Mouse (Mus musculus): ENCODE measurements around the gene 4933415A04Rik. TPM values are rescaled to one million over a fixed set of nuclear protein-coding genes. Genes with fewer than 3 reads are reported as not detected.
A peak's percentile ranks its signal among the peaks of the same experiment; 100 is the strongest.

4933415A04Rik gene
- polyA plus RNA-seq, 1 experiment from 2014 or later: 2.9 TPM

DNA sequence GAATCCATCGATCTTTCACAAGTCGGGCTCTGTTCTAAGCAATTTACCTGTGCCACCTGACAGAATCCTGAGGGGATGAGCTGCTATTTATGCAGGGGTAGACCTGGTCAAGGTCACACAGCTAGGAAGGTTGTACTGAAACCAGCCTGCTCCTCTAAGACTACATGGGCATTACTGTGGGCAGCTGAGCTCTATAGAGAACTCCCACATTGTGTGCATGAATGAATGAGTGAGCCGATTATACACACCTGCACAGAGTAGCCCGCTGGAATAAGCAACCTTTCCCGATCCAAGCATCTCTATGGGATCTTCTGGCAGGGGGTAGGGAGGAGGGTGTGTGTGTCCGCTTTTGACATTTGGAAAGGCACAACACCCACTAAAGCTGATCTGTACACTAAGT lies 46.3 kb downstream of the 4933415A04Rik start:
- H3K9ac ChIP-seq (replicated peaks; ENCODE audit: low read depth): no peak overlapping the region
- H3K27ac ChIP-seq (ENCODE audit: low read length): no peak overlapping the region
- H3K36me3 ChIP-seq (ENCODE audit: insufficient read depth, low read length): no peaks in the 10 kb centered on the region
- TF ChIP-seq CTCF (IDR thresholded peaks at IDR 0.05): no peak
- no peak for TF ChIP-seq EP300 (IDR thresholded peaks at IDR 0.05)
- H3K4me1 ChIP-seq (ENCODE audit: insufficient read depth, low read depth, low read length): no peaks in the 10 kb centered on the region
- ATAC-seq: no peak
- no peak overlapping the region for H3K4me3 ChIP-seq (ENCODE audit: low read depth, low read length)
- H3K4me2 ChIP-seq (replicated peaks; ENCODE audit: low read depth, low read length): no peak overlapping the region
- H3K9me3 ChIP-seq (ENCODE audit: low read length): no peaks in the 10 kb centered on the region
- no peaks in the 10 kb centered on the region for H3K27me3 ChIP-seq (replicated peaks; ENCODE audit: insufficient read depth, low read length)
- DNase-seq (ENCODE audit: low spot score): no peak
- 73% methylated on average over 6 of the region's 6 CpGs for whole genome bisulfite sequencing

DNA sequence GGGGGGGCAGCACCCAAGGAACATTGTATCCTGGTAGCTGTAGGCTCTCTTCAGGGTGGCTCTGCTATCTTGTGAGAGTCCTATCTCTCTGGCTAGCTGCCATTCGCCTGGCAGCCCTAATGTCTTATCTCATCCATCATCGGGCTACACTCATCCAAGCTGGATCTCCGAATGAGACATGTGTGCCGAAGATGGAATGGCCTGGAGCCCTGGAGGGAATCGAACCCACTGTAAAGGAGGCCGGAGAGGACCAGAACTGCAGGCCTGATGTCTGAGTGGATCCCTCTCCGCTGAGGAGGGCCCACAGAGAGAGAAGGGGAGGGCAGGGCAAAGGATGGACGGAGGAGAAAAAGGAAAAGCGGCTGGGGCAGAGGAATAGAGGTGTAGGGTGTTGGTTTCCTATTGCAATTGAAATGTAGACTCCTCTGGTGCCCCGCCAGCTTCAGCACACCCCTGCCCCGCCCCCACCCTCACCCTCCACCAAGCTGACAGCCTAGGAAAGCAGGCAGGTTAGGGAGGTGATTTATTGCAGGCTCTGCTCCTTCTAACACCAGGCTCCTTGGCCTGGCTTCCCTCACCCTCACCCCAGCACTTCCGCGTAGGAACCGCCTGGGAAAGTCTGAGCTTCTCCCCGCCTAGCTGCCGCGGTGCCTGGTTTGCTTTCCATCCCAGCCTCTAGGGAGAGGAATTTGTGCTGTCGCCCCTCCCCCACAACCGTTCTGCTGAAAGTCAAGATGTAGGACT lies 47.0 kb downstream of the 4933415A04Rik start:
- WGBS: 13% methylated on average over 19 of the region's 19 CpGs
- Histone ChIP-seq H3K9me3 (ENCODE audit: low read length) (no peaks in the 10 kb centered on the region), H3K9ac (replicated peaks; ENCODE audit: low read depth) (no peak overlapping the region), H3K4me1 (ENCODE audit: insufficient read depth, low read depth, low read length) (no peaks in the 10 kb centered on the region), H3K36me3 (ENCODE audit: insufficient read depth, low read length) (no peaks in the 10 kb centered on the region), H3K4me3 (ENCODE audit: low read depth, low read length) (no peak overlapping the region), H3K4me2 (replicated peaks; ENCODE audit: low read depth, low read length) (peak overlapping the region; percentile 14; the same call in 1 of the 2 replicates), H3K27ac (ENCODE audit: low read length) (no peak overlapping the region), H3K27me3 (replicated peaks; ENCODE audit: insufficient read depth, low read length) (no peaks in the 10 kb centered on the region)
- TF ChIP-seq CTCF (IDR thresholded peaks at IDR 0.05) (peak; percentile 29), EP300 (IDR thresholded peaks at IDR 0.05) (no peak)
- DNase-seq (ENCODE audit: low spot score) (peak; percentile 82), ATAC-seq (peak; percentile 82)

GRCm38 (mm10) chr11:43636761-43637160 lies 49.9 kb downstream of the 4933415A04Rik start:
- Histone ChIP-seq H3K4me1 (ENCODE audit: insufficient read depth, low read depth, low read length) (no peaks in the 10 kb centered on the region), H3K4me3 (ENCODE audit: low read depth, low read length) (no peak overlapping the region), H3K4me2 (replicated peaks; ENCODE audit: low read depth, low read length) (no peak overlapping the region), H3K9ac (replicated peaks; ENCODE audit: low read depth) (no peak overlapping the region), H3K27ac (ENCODE audit: low read length) (no peak overlapping the region), H3K9me3 (ENCODE audit: low read length) (no peaks in the 10 kb centered on the region), H3K36me3 (ENCODE audit: insufficient read depth, low read length) (no peaks in the 10 kb centered on the region), H3K27me3 (replicated peaks; ENCODE audit: insufficient read depth, low read length) (no peaks in the 10 kb centered on the region)
- 62% methylated on average over 4 of the region's 4 CpGs for WGBS
- TF ChIP-seq EP300 (IDR thresholded peaks at IDR 0.05) (no peak), CTCF (IDR thresholded peaks at IDR 0.05) (no peak)
- DNase-seq (ENCODE audit: low spot score) (no peak), ATAC-seq (no peak)

DNA sequence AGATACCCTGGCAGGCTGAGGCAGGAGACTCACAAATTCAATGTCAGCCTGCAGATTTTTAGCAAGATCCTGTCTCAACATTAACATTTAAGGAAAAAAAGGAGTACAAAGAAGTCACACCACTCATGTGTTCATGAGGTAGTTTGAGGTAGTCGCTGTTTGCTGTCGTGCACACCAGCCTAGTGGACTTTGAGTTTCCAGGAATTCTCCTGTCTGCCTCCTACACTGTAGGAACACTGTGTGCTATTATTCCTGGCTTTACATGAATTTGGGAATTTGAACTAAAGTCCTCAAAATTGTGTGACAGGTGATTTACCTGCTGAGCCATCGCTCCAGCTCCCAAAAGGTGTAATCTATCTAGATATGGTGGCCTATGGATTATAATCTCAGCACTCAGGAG lies 51.6 kb downstream of the 4933415A04Rik start:
- 96% methylated on average over 3 of the region's 3 CpGs for WGBS

More for the DNA sequence above, 51.6 kb downstream of the 4933415A04Rik start:
- H3K27me3 ChIP-seq (replicated peaks; ENCODE audit: insufficient read depth, low read length): no peaks in the 10 kb centered on the region
- no peaks in the 10 kb centered on the region for H3K9me3 ChIP-seq (ENCODE audit: low read length)
- TF ChIP-seq CTCF (IDR thresholded peaks at IDR 0.05): no peak
- TF ChIP-seq EP300 (IDR thresholded peaks at IDR 0.05): no peak
- H3K27ac ChIP-seq (ENCODE audit: low read length): no peak overlapping the region
- ATAC-seq (no peak), DNase-seq (ENCODE audit: low spot score) (no peak)
- no peaks in the 10 kb centered on the region for H3K36me3 ChIP-seq (ENCODE audit: insufficient read depth, low read length)
- no peak overlapping the region for H3K4me3 ChIP-seq (ENCODE audit: low read depth, low read length)
- H3K4me2 ChIP-seq (replicated peaks; ENCODE audit: low read depth, low read length): no peak overlapping the region
- H3K4me1 ChIP-seq (ENCODE audit: insufficient read depth, low read depth, low read length): peaks cover 6% of the 10 kb centered on the region
- H3K9ac ChIP-seq (replicated peaks; ENCODE audit: low read depth): no peak overlapping the region

Other genes with a start within 250 kb of the 4933415A04Rik start
- 124 and 130 TPM in 2 replicates for gene Pttg1, start 160.8 kb upstream of the 4933415A04Rik start, polyA plus RNA-seq (2015; fragmentation: Nextera tagmentation; extraction: Ambion mirVana)
- 52.8 and 56.0 TPM in 2 replicates for gene Slu7, start 153.3 kb upstream of the 4933415A04Rik start, polyA plus RNA-seq (2015; fragmentation: Nextera tagmentation; extraction: Ambion mirVana)
- 9.2 and 10.2 TPM in 2 replicates for gene C1qtnf2, start 112.8 kb upstream of the 4933415A04Rik start, polyA plus RNA-seq (2015; fragmentation: Nextera tagmentation; extraction: Ambion mirVana)
- gene Ccnjl, start 58.3 kb upstream of the 4933415A04Rik start, polyA plus RNA-seq (2015; fragmentation: Nextera tagmentation; extraction: Ambion mirVana): 6.5 and 9.4 TPM in 2 replicates
- gene Fabp6, start 14.5 kb downstream of the 4933415A04Rik start, polyA plus RNA-seq (2015; fragmentation: Nextera tagmentation; extraction: Ambion mirVana): 0.47 TPM in 1 of 2 replicates, not detected in the other
- 14.2 and 17.0 TPM in 2 replicates for gene Pwwp2a, start 95.0 kb downstream of the 4933415A04Rik start, polyA plus RNA-seq (2015; fragmentation: Nextera tagmentation; extraction: Ambion mirVana)
- gene Ttc1, start 161.0 kb downstream of the 4933415A04Rik start, polyA plus RNA-seq (2015; fragmentation: Nextera tagmentation; extraction: Ambion mirVana): 53.2 TPM in 2 replicates

All from lung, postnatal 0 days (tissue).